In the genomic region with DNA sequence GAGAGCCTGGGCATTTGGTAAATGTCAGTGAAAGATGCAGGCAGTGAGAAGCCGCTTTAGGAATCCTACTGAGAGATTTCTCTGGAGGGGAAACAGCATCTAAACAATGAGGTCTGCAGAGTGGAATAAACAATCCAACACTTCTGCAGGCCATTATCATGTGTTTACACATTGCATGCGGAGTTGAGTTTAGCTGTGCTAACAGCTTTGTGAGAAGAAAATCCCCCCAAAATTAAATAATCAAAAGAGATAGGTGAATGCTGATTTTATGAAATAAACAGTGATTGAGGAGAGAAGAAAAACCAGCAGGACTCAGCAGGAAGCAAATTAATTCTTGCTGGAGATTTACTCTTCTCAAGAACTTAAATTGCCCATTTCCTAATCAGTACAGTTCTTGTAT, we compare ENCODE assay signal across 13 mouse cellular contexts.
DNase-seq lines count a peak whose midpoint lies in the region; ATAC-seq and TF ChIP-seq lines count a peak whose summit lies in the region.
"Had no signal": no experiment of that assay in that cellular context is flagged by ENCODE, and none has a peak within 500 bp of the region (broad histone marks: within the 10 kb centered on the region; RNA-seq: fewer than 3 reads in every experiment).

No protein-coding gene starts in this region.

- H3K9ac ChIP-seq in forebrain, embryonic 11.5 days (ENCODE audit: low read length), result no peak overlapping the region
- H3K9ac ChIP-seq in hindbrain, embryonic 12.5 days, result no peak overlapping the region
- H3K9ac ChIP-seq in midbrain, embryonic 15.5 days, result no peak overlapping the region
- H3K9ac ChIP-seq: heart, embryonic 13.5 days had no signal

- H3K4me1 ChIP-seq in forebrain, embryonic 11.5 days (replicated peaks; ENCODE audit: control insufficient read depth, insufficient read depth, low read length), result no peaks in the 10 kb centered on the region; the same call in 1 of the 2 replicates
- peaks cover 28% of the 10 kb centered on the region for H3K4me1 ChIP-seq in hindbrain, embryonic 12.5 days
- H3K4me1 ChIP-seq in midbrain, embryonic 15.5 days, result peaks cover 37% of the 10 kb centered on the region
- H3K4me1 ChIP-seq: heart, embryonic 13.5 days had no signal

- H3K27me3 ChIP-seq in forebrain, embryonic 11.5 days (ENCODE audit: control insufficient read depth, insufficient read depth, low read length), result no peaks in the 10 kb centered on the region
- no peaks in the 10 kb centered on the region for H3K27me3 ChIP-seq in hindbrain, embryonic 12.5 days
- H3K27me3 ChIP-seq in midbrain, embryonic 15.5 days (replicated peaks), result no peaks in the 10 kb centered on the region
- H3K27me3 ChIP-seq: heart, embryonic 13.5 days had no signal

- no peak for TF ChIP-seq CTCF in layer of hippocampus, adult 2 months (conservative IDR thresholded peaks at IDR 0.05)

- no peaks in the 10 kb centered on the region for H3K36me3 ChIP-seq in forebrain, embryonic 11.5 days (ENCODE audit: control insufficient read depth, insufficient read depth, low read length)
- H3K36me3 ChIP-seq in hindbrain, embryonic 12.5 days, result no peaks in the 10 kb centered on the region
- no peaks in the 10 kb centered on the region for H3K36me3 ChIP-seq in midbrain, embryonic 15.5 days (replicated peaks)
- H3K36me3 ChIP-seq: heart, embryonic 13.5 days had no signal

- no peaks in the 10 kb centered on the region; the same call in 1 of the 2 replicates for H3K9me3 ChIP-seq in forebrain, embryonic 11.5 days (ENCODE audit: control insufficient read depth, low read length)
- no peaks in the 10 kb centered on the region for H3K9me3 ChIP-seq in hindbrain, embryonic 12.5 days (replicated peaks)
- no peaks in the 10 kb centered on the region for H3K9me3 ChIP-seq in midbrain, embryonic 15.5 days

- WGBS in forebrain, embryonic 11.5 days, result 3% methylated on average over 2 of the region's 2 CpGs
- WGBS in hindbrain, embryonic 12.5 days, result 22% methylated on average over 2 of the region's 2 CpGs
- 3% methylated on average over 2 of the region's 2 CpGs for WGBS in midbrain, embryonic 15.5 days

- peak overlapping the region; percentile 73 for H3K27ac ChIP-seq in layer of hippocampus, adult 2 months
- peak overlapping the region; percentile 26; the same call in 1 of the 2 replicates for H3K27ac ChIP-seq in forebrain, embryonic 11.5 days (ENCODE audit: low read depth, low read length)
- H3K27ac ChIP-seq in hindbrain, embryonic 12.5 days, result peak overlapping the region; percentile 89
- H3K27ac ChIP-seq in midbrain, embryonic 15.5 days, result peak overlapping the region; percentile 79
- H3K27ac ChIP-seq: heart, embryonic 13.5 days had no signal

- intact Hi-C loops in heart, postnatal 14 days (cut with DNase I), result no loop called here

- H3K4me3 ChIP-seq in layer of hippocampus, adult 2 months, result no peak overlapping the region
- no peak overlapping the region for H3K4me3 ChIP-seq in forebrain, embryonic 11.5 days (ENCODE audit: low read depth, low read length)
- no peak overlapping the region for H3K4me3 ChIP-seq in hindbrain, embryonic 12.5 days
- H3K4me3 ChIP-seq in midbrain, embryonic 15.5 days, result no peak overlapping the region
- H3K4me3 ChIP-seq: heart, embryonic 13.5 days had no signal

- DNase-seq in layer of hippocampus, adult 2 months (ENCODE audit: low spot score in 2 of 2), result no peak
- no peak for DNase-seq in layer of hippocampus, adult 11-12 months (ENCODE audit: low spot score)
- DNase-seq in forebrain, embryonic 11.5 days (ENCODE audit: low spot score), result no peak
- no peak for DNase-seq in heart, postnatal 14 days
- DNase-seq in right cerebral cortex, postnatal 36 days (ENCODE audit: low spot score in 2 of 2), result no peak
- DNase-seq in left cerebral cortex, adult 9 months (ENCODE audit: low spot score in 2 of 2), result no peak
- DNase-seq: cerebellum, adult 11 months; kidney, adult 2 months; kidney, postnatal 36 days; lung, adult 18-20 months had no signal

- ATAC-seq in forebrain, embryonic 11.5 days (replicated peaks; ENCODE audit: low FRiP score), result no peak
- no peak for ATAC-seq in hindbrain, embryonic 12.5 days (ENCODE audit: low FRiP score)
- ATAC-seq in midbrain, embryonic 15.5 days (replicated peaks), result no peak

- H3K4me2 ChIP-seq in forebrain, embryonic 11.5 days (ENCODE audit: low read depth, low read length, severe bottlenecking), result no peak overlapping the region
- H3K4me2 ChIP-seq in hindbrain, embryonic 12.5 days (replicated peaks), result no peak overlapping the region
- no peak overlapping the region for H3K4me2 ChIP-seq in midbrain, embryonic 15.5 days
- H3K4me2 ChIP-seq: heart, embryonic 13.5 days had no signal

Comparison
In these comparisons a context has a peak if more than half of its experiments do, and no peak if none do; other contexts are left out.
1. H3K27ac ChIP-seq: peak in every context shown above with its lines; median percentile 89 in hindbrain, embryonic 12.5 days; 79 in midbrain, embryonic 15.5 days; 73 in layer of hippocampus, adult 2 months; 26 in forebrain, embryonic 11.5 days.